Mouse (Mus musculus): ENCODE results near the gene Scn4b.

DNA sequence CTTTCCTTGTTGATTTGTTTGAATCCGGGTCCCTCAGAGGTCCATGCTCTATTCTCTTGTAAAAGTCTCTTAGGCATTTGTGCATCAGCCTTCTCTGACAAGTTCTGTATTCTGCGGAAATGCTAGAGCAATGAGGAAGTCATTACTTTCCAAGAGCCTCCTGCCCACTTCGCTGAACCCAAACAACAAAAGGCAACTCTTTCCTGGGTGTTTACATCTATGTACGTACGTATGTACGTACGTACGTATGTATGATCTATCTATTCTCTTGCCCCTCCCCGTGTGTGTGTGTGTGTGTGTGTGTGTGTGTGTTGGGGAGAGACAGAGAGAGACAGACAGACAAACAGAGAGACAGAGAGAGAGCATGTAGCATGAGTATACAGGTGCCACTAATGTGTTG, 21.4 kb upstream of the Scn4b start:
- TF ChIP-seq CTCF (IDR thresholded peaks at IDR 0.05; ENCODE audit: low read depth), result no peak
- TF ChIP-seq EP300 (optimal IDR thresholded peaks at IDR 0.05), result no peak

Data from stomach, postnatal 0 days (tissue).